Mouse (Mus musculus) MEL (cell line): ENCODE results near the gene Fubp3. TPM values are rescaled to one million over a fixed set of nuclear protein-coding genes. Genes with fewer than 3 reads are reported as not detected.

Experiments used
- DNase-seq: peaks from one replicate; pipeline ENCODE4 v3.0.0; 2011; ENCODE audit warnings: low read depth, low spot score
- H3K27ac ChIP-seq: 2 replicates; pipeline ENCODE4 v1.5.1; 2012; ENCODE audit warnings: low read depth, mild to moderate bottlenecking, control low read depth, low read length, moderate library complexity; ENCODE audit not compliant: control insufficient read depth
- H3K27me3 ChIP-seq, 2 experiments: fragments of 150-350 bp in 1 of 2; sonication (generic) in 1 of 2; 2 replicates each; pipeline ENCODE4 v1.6.1; 2012; ENCODE audit warnings: low read length in 2 of 2, mild to moderate bottlenecking in 2 of 2, improper control_type of control experiment in 1 of 2, moderate library complexity in 1 of 2; ENCODE audit not compliant: insufficient read depth in 2 of 2, control insufficient read depth in 1 of 2
- H3K36me3 ChIP-seq, 2 experiments: 2 replicates each; pipeline ENCODE4 v1.6.1; 2012 to 2014; ENCODE audit warnings: low read length in 2 of 2, improper control_type of control experiment in 1 of 2, inconsistent platforms in 1 of 2, mild to moderate bottlenecking in 1 of 2; ENCODE audit not compliant: insufficient read depth in 2 of 2, control insufficient read depth in 1 of 2
- H3K4me1 ChIP-seq, 2 experiments: fragments of 150-350 bp in 1 of 2; sonication (generic) in 1 of 2; 2 replicates each; pipeline ENCODE4 v1.6.1; 2012; ENCODE audit warnings: low read length in 2 of 2, improper control_type of control experiment in 1 of 2, mild to moderate bottlenecking in 1 of 2; ENCODE audit not compliant: insufficient read depth in 2 of 2, control insufficient read depth in 1 of 2
- H3K4me3 ChIP-seq, 2 experiments: fragments of 150-350 bp in 1 of 2; sonication (generic) in 1 of 2; 2 replicates each; pipeline ENCODE4 v1.5.1; 2012; ENCODE audit warnings: low read depth in 2 of 2, low read length in 2 of 2, mild to moderate bottlenecking in 2 of 2, moderate library complexity in 2 of 2, control low read depth in 1 of 2, improper control_type of control experiment in 1 of 2; ENCODE audit not compliant: control insufficient read depth in 1 of 2, insufficient read depth in 1 of 2
- H3K79me2 ChIP-seq: 2 replicates; pipeline ENCODE4 v1.6.1; 2012; ENCODE audit warnings: mild to moderate bottlenecking, low read length, moderate library complexity; ENCODE audit not compliant: control insufficient read depth, poor library complexity, insufficient read depth
- H3K9ac ChIP-seq: 2 replicates; pipeline ENCODE4 v1.6.1; 2012; ENCODE audit warnings: low read depth, mild to moderate bottlenecking, control low read depth, low read length, moderate library complexity; ENCODE audit not compliant: control insufficient read depth, poor library complexity, severe bottlenecking
- H3K9me3 ChIP-seq: fragments of 150-350 bp; sonication (generic); replicated peaks from 2 replicates; pipeline ENCODE4 v1.6.1; 2012; ENCODE audit warnings: mild to moderate bottlenecking, low read length, improper control_type of control experiment, moderate library complexity; ENCODE audit not compliant: insufficient read depth
- CTCF ChIP-seq, 3 experiments: IDR thresholded peaks in 2 of 3; conservative IDR thresholded peaks in 1 of 3; 2 replicates each; pipeline ENCODE4 v1.5.1; 2011 to 2012; ENCODE audit warnings: low read length in 3 of 3, low read depth in 2 of 3, mild to moderate bottlenecking in 2 of 3, improper control_type of control experiment in 1 of 3, inconsistent platforms in 1 of 3, mixed read lengths in 1 of 3, moderate library complexity in 1 of 3; ENCODE audit not compliant: control insufficient read depth in 1 of 3, insufficient read depth in 1 of 3, poor library complexity in 1 of 3, severe bottlenecking in 1 of 3
- ELF1 ChIP-seq: IDR thresholded peaks from 2 replicates; pipeline ENCODE4 v1.6.1; 2014; ENCODE audit warnings: low read depth, mild to moderate bottlenecking, inconsistent platforms, low read length, improper control_type of control experiment, moderate library complexity
- EP300 ChIP-seq, 2 experiments: IDR thresholded peaks; 2 replicates each; pipeline ENCODE4 v1.6.1; 2011; ENCODE audit warnings: improper control_type of control experiment in 2 of 2, low read length in 2 of 2, low read depth in 1 of 2, mild to moderate bottlenecking in 1 of 2
- ETS1 ChIP-seq: IDR thresholded peaks from 2 replicates; pipeline ENCODE4 v1.6.1; 2012; ENCODE audit warnings: low read depth, mild to moderate bottlenecking, inconsistent platforms, low read length, improper control_type of control experiment, moderate library complexity
- HCFC1 ChIP-seq: IDR thresholded peaks from 2 replicates; pipeline ENCODE4 v1.6.1; 2012; ENCODE audit warnings: low read depth, mild to moderate bottlenecking, inconsistent platforms, low read length, improper control_type of control experiment, moderate library complexity
- KAT2A ChIP-seq: conservative IDR thresholded peaks from 2 replicates; pipeline ENCODE4 v1.6.1; 2012; ENCODE audit warnings: low read depth, low read length, improper control_type of control experiment, inconsistent platforms
- MAX ChIP-seq: IDR thresholded peaks from 2 replicates; pipeline ENCODE4 v1.6.1; 2011; ENCODE audit warnings: low read length, improper control_type of control experiment
- MAZ ChIP-seq: IDR thresholded peaks from 2 replicates; pipeline ENCODE4 v1.6.1; 2012; ENCODE audit warnings: low read depth, mild to moderate bottlenecking, inconsistent platforms, low read length, improper control_type of control experiment
- MEF2A ChIP-seq: IDR thresholded peaks from 2 replicates; pipeline ENCODE4 v1.6.1; 2014; ENCODE audit warnings: low read depth, mild to moderate bottlenecking, inconsistent platforms, low read length, improper control_type of control experiment; ENCODE audit not compliant: poor library complexity, insufficient replicate concordance, severe bottlenecking; ENCODE audit errors: extremely low read depth
- MXI1 ChIP-seq: IDR thresholded peaks from 2 replicates; pipeline ENCODE4 v1.6.1; 2011; ENCODE audit warnings: mild to moderate bottlenecking, low read depth, low read length, improper control_type of control experiment
- MYB ChIP-seq: IDR thresholded peaks from 2 replicates; pipeline ENCODE4 v1.6.1; 2011; ENCODE audit warnings: mild to moderate bottlenecking, low read depth, low read length, improper control_type of control experiment
- MYC ChIP-seq: IDR thresholded peaks from 2 replicates; pipeline ENCODE4 v1.6.1; 2011; ENCODE audit warnings: low read depth, mild to moderate bottlenecking, low read length, improper control_type of control experiment, moderate library complexity
- NRF1 ChIP-seq: IDR thresholded peaks from 2 replicates; pipeline ENCODE4 v1.6.1; 2014; ENCODE audit warnings: low read depth, mild to moderate bottlenecking, inconsistent platforms, low read length, improper control_type of control experiment, moderate library complexity; ENCODE audit not compliant: poor library complexity, insufficient read depth, severe bottlenecking
- POLR2A ChIP-seq, 2 experiments: IDR thresholded peaks; 2 replicates each; pipeline ENCODE4 v1.6.1; 2011 to 2012; ENCODE audit warnings: low read length in 2 of 2, mild to moderate bottlenecking in 2 of 2, control low read depth in 1 of 2, improper control_type of control experiment in 1 of 2, low read depth in 1 of 2, moderate library complexity in 1 of 2; ENCODE audit not compliant: control insufficient read depth in 1 of 2, insufficient read depth in 1 of 2, poor library complexity in 1 of 2
- POLR2AphosphoS5 ChIP-seq: IDR thresholded peaks from 2 replicates; pipeline ENCODE4 v1.6.1; 2012; ENCODE audit warnings: low read depth, borderline replicate concordance, mild to moderate bottlenecking, inconsistent platforms, low read length, moderate library complexity, mixed read lengths
- TAL1 ChIP-seq: IDR thresholded peaks from 2 replicates; pipeline ENCODE4 v1.6.1; 2012; ENCODE audit warnings: mild to moderate bottlenecking, inconsistent platforms, low read length, moderate library complexity, mixed read lengths
- UBTF ChIP-seq: IDR thresholded peaks from 2 replicates; pipeline ENCODE4 v1.6.1; 2012; ENCODE audit warnings: low read depth, mild to moderate bottlenecking, inconsistent platforms, low read length, improper control_type of control experiment, moderate library complexity, borderline replicate concordance; ENCODE audit not compliant: insufficient read depth
- USF1 ChIP-seq: IDR thresholded peaks from 2 replicates; pipeline ENCODE4 v1.6.1; 2014; ENCODE audit warnings: low read depth, mild to moderate bottlenecking, inconsistent platforms, low read length, improper control_type of control experiment, moderate library complexity
- USF2 ChIP-seq, 2 experiments: IDR thresholded peaks; 2 replicates each; pipeline ENCODE4 v1.6.1; 2011 to 2012; ENCODE audit warnings: improper control_type of control experiment in 2 of 2, low read length in 2 of 2, borderline replicate concordance in 1 of 2, inconsistent platforms in 1 of 2, low read depth in 1 of 2, mild to moderate bottlenecking in 1 of 2; ENCODE audit not compliant: insufficient read depth in 1 of 2
- ZC3H11A ChIP-seq: IDR thresholded peaks from 2 replicates; pipeline ENCODE4 v1.6.1; 2012; ENCODE audit warnings: low read depth, mild to moderate bottlenecking, inconsistent platforms, low read length, improper control_type of control experiment
- ZKSCAN1 ChIP-seq: IDR thresholded peaks from 2 replicates; pipeline ENCODE4 v1.6.1; 2012; ENCODE audit warnings: low read depth, mild to moderate bottlenecking, inconsistent platforms, low read length, improper control_type of control experiment, moderate library complexity
- polyA plus RNA-seq, 2 experiments: library from polyadenylated mRNA; stranded (reverse) in 1 of 2; unstranded in 1 of 2; fragments of >175 nt in 1 of 2; fragments of >200 nt in 1 of 2; gene quantifications; 2 replicates each; pipeline versions ENCODE4 v1.2.1 to v1.2.4; 2012; ENCODE audit warnings: low replicate concordance in 2 of 2, low read depth in 1 of 2; ENCODE audit not compliant: insufficient read length in 2 of 2, insufficient read depth in 1 of 2, missing spikeins in 1 of 2
- total RNA-seq: library from RNA; depleted of rRNA; stranded (reverse); fragments of 300-350 nt; gene quantifications from 2 replicates; pipeline ENCODE4 v1.2.3, GENCODE M21; 2012

Fubp3 gene
- total and polyA plus RNA-seq, 3 experiments: 44.7 to 80.0 TPM; not detected in 1

DNA sequence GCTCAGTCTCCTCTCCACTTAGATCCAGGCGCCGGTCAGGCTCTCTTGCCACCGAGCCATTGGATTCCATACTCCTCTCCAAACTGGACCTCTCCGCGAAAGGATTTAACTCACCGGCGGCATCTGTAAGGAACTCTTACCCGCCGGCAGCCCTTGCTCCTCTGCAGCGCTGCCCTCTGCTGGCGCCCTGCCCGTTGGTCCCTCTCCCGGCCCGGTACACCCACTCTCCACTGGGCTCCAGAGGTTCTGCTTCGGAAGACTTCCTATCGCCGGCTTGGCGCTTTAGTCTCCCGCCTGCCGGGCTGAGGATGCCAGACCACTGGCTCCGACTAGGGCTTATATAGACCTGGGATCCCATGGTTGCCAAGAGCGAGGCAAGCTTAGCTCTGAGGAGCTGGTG is 65.4 kb downstream of the Fubp3 start:
- Histone ChIP-seq H3K4me3 (no peak overlapping the region), H3K4me1 (no peaks in the 10 kb centered on the region), H3K27ac (no peak overlapping the region), H3K79me2 (no peaks in the 10 kb centered on the region), H3K27me3 (no peaks in the 10 kb centered on the region), H3K9ac (no peak overlapping the region), H3K9me3 (no peaks in the 10 kb centered on the region), H3K36me3 (no peaks in the 10 kb centered on the region)
- TF ChIP-seq CTCF (IDR thresholded peaks at IDR 0.05 in 2 of 3, conservative IDR thresholded peaks at IDR 0.05 in 1 of 3; ENCODE audit: control insufficient read depth in 1 of 3, insufficient read depth in 1 of 3, low read depth in 2 of 3, low read length in 3 of 3, poor library complexity in 1 of 3, severe bottlenecking in 1 of 3): peak in 1 of 3 experiments; percentile 27; a peak in 2 of 6 replicates
- TF ChIP-seq EP300 (IDR thresholded peaks at IDR 0.05; ENCODE audit: low read depth in 1 of 2, low read length in 2 of 2): no peak
- DNase-seq: no peak

DNA sequence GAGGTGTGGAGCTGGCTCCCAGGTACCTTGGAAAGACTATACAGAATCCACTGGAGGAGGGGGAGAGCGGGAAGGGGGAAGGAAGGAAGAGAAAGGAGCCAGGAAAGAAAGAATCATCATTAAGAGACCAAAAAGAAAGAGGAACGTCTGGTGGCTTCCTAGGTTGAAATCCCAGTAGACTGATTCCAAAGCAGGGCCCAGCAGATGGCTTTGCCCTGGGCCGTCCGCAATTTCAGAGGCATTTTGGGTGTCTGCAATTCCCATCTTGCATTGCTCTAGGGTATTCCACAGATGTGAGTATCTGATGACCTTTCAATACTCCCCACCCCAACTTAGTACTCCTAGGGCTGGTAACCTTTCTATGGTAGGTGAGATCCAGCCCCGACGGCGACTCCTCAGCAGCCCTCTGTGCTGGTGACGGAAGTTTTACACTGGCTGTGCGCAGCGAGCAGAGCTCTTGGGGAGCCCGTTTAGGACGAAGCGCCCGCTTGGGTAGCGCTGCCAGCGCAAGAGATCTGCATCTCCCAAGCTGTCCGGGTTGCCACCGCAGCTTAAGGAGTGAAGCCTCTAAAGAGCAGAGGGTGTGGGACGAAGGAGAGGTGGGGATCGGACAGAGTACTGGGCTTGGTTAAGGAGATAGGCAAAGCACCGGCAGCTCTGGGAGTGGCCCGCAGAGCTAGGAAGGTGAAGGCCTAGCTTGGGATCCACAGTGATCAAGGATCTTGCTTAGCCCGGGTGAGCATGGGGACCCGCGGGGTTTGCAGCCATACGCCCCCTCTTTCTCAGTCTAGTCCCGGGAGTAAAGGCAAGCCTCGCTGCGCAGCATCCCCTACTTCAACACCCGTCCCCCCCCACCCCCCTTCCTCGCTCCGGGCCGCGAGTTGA is 66.4 kb downstream of the Fubp3 start:
- H3K9ac ChIP-seq: no peak overlapping the region
- DNase-seq: no peak
- H3K79me2 ChIP-seq: no peaks in the 10 kb centered on the region
- no peaks in the 10 kb centered on the region for H3K36me3 ChIP-seq
- no peak overlapping the region for H3K4me3 ChIP-seq
- no peak overlapping the region for H3K27ac ChIP-seq
- H3K27me3 ChIP-seq: no peaks in the 10 kb centered on the region
- no peaks in the 10 kb centered on the region for H3K9me3 ChIP-seq
- no peaks in the 10 kb centered on the region for H3K4me1 ChIP-seq
- no peak for TF ChIP-seq HCFC1
- TF ChIP-seq ELF1: no peak
- no peak for TF ChIP-seq POLR2AphosphoS5
- TF ChIP-seq EP300 (IDR thresholded peaks at IDR 0.05; ENCODE audit: low read depth in 1 of 2, low read length in 2 of 2): no peak
- TF ChIP-seq USF2 (IDR thresholded peaks at IDR 0.05; ENCODE audit: borderline replicate concordance in 1 of 2, insufficient read depth in 1 of 2, low read depth in 1 of 2, low read length in 2 of 2): no peak
- TF ChIP-seq UBTF: no peak
- no peak for TF ChIP-seq ZC3H11A
- TF ChIP-seq MYC: no peak
- no peak for TF ChIP-seq ZKSCAN1
- TF ChIP-seq MXI1: no peak
- no peak for TF ChIP-seq MAX
- no peak for TF ChIP-seq MAZ
- no peak for TF ChIP-seq MEF2A
- no peak for TF ChIP-seq TAL1
- TF ChIP-seq KAT2A: no peak
- no peak for TF ChIP-seq USF1
- TF ChIP-seq ETS1: no peak
- no peak for TF ChIP-seq POLR2A (IDR thresholded peaks at IDR 0.05; ENCODE audit: control insufficient read depth in 1 of 2, insufficient read depth in 1 of 2, low read depth in 1 of 2, low read length in 2 of 2, poor library complexity in 1 of 2)
- TF ChIP-seq NRF1: no peak
- no peak for TF ChIP-seq MYB
- TF ChIP-seq, all 39 proteins: peak for 0
